Mouse (Mus musculus) embryonic stem cell, embryonic (primary cell): ENCODE measurements around the gene Usp10.

Experiments used
- CTCF ChIA-PET, 4 experiments: fragments of 300-600 bp in 2 of 4; fragments of 350-600 bp in 2 of 4; sonication (Branson Sonifier 250); formaldehyde crosslinking; loops; one replicate each; lab custom pipeline; 2022; ENCODE audit warnings: inconsistent platforms in 2 of 4; lab: Charles Lee
- POLR2A ChIA-PET, 4 experiments: fragments of 300-600 bp in 2 of 4; fragments of 350-600 bp in 2 of 4; sonication (Branson Sonifier 250); formaldehyde crosslinking; loops; one replicate each; lab custom pipeline; 2022; ENCODE audit warnings: antibody characterized with exemption in 4 of 4, inconsistent platforms in 1 of 4; lab: Charles Lee

Usp10 gene

GRCm38 (mm10) chr8:119909944-119910546 lies at the start of gene Usp10:
Usp10 (plus strand) TSS chr8:119910360.
- CTCF ChIA-PET = interaction anchor here (0.6 to 1.6 kb wide), 6 partner anchors 15 to 23 kb away, joined by 3 to 10 read pairs (median 6); no protein-coding TSS in a partner anchor
- POLR2A ChIA-PET = interaction anchor here (0.6 to 2.2 kb wide), 35 partner anchors 8 to 407 kb away, joined by 3 to 16 read pairs (median 4); partner anchors contain the start of genes Klhl36 (in 2 of the 4), Tldc1 (in 2 of the 4), 6430548M08Rik (in 1 of the 4) and Cotl1 (in 1 of the 4)

GRCm38 (mm10) chr8:119861706-119862389 lies 48.3 kb upstream of the Usp10 start, which contains the start of gene Klhl36:
Klhl36 (plus strand) TSS chr8:119862266.
- CTCF ChIA-PET = interaction anchor here (0.5 to 2.1 kb wide), 20 partner anchors 8 to 1747 kb away, joined by 3 to 23 read pairs (median 4); partner anchors contain the start of gene Tldc1 (in 1 of the 4)
- POLR2A ChIA-PET = interaction anchor here (0.5 to 2.5 kb wide), 25 partner anchors 8 to 373 kb away, joined by 3 to 14 read pairs (median 3); partner anchors contain the start of genes Gm20388 (in 2 of the 4), Usp10 (in 2 of the 4) and Cotl1 (in 1 of the 4)

GRCm38 (mm10) chr8:119862390-119862734 lies 47.8 kb upstream of the Usp10 start:
- ChIA-PET CTCF (interaction anchor here (0.9 to 2.1 kb wide), 18 partner anchors 9 to 183 kb away, joined by 3 to 23 read pairs (median 4); partner anchors contain the start of gene Tldc1 (in 1 of the 4)), POLR2A (interaction anchor here (0.5 to 2.5 kb wide), 21 partner anchors 9 to 373 kb away, joined by 3 to 14 read pairs (median 3); partner anchors contain the start of genes Gm20388 (in 2 of the 4), Usp10 (in 2 of the 4) and Cotl1 (in 1 of the 4))

GRCm38 (mm10) chr8:119862749-119863148 lies 47.4 kb upstream of the Usp10 start:
- POLR2A ChIA-PET = interaction anchor here in 3 of 4 experiments (0.9 to 2.5 kb wide), 12 partner anchors 9 to 304 kb away, joined by 3 to 14 read pairs (median 5); partner anchors contain the start of genes Gm20388 (in 2 of the 3), Usp10 (in 2 of the 3) and Cotl1 (in 1 of the 3)
- CTCF ChIA-PET = interaction anchor here in 3 of 4 experiments (0.9 to 2.1 kb wide), 9 partner anchors 10 to 183 kb away, joined by 3 to 23 read pairs (median 4); partner anchors contain the start of gene Tldc1 (in 1 of the 3)

- CTCF ChIA-PET = interaction anchor here (0.5 to 2.7 kb wide), 14 partner anchors 17 to 256 kb away, joined by 3 to 17 read pairs (median 3); partner anchors contain the start of gene Tldc1 (in 1 of the 4)
- POLR2A ChIA-PET = interaction anchor here in 2 of 4 experiments (0.5 to 2.7 kb wide), 4 partner anchors 29 to 876 kb away, joined by 3 to 9 read pairs (median 4); partner anchors contain the start of genes Gm20388 (in 1 of the 2), Tldc1 (in 1 of the 2) and Usp10 (in 1 of the 2)
Observed at GRCm38 (mm10) chr8:119869616-119870015, 40.5 kb upstream of the Usp10 start.

GRCm38 (mm10) chr8:119873181-119873580 lies 37.0 kb upstream of the Usp10 start:
- ChIA-PET POLR2A (interaction anchor here in 3 of 4 experiments (0.6 to 1.3 kb wide), 4 partner anchors 11 to 503 kb away, joined by 3 to 11 read pairs (median 3); partner anchors contain the start of genes Klhl36 (in 1 of the 3) and Tldc1 (in 1 of the 3)), CTCF (interaction anchor here in 3 of 4 experiments (0.5 to 1.5 kb wide), 3 partner anchors 13 to 204 kb away, joined by 3 to 6 read pairs (median 5); no protein-coding TSS in a partner anchor)

GRCm38 (mm10) chr8:119881301-119881700 lies 28.9 kb upstream of the Usp10 start:
- CTCF ChIA-PET = no interaction called here
- POLR2A ChIA-PET = interaction anchor here in 1 of 4 experiments (1.5 kb wide), 1 partner anchor 23 kb away, joined by 3 read pairs; no protein-coding TSS in a partner anchor

- CTCF ChIA-PET = no interaction called here
- POLR2A ChIA-PET = no interaction called here
Observed at GRCm38 (mm10) chr8:119881917-119882316, 28.2 kb upstream of the Usp10 start.

- ChIA-PET POLR2A (interaction anchor here in 3 of 4 experiments (0.7 to 1.2 kb wide), 3 partner anchors 31 to 325 kb away, joined by 3 read pairs; partner anchors contain the start of gene Mbtps1 (in 1 of the 3)), CTCF (interaction anchor here in 2 of 4 experiments (0.6 to 0.7 kb wide), 2 partner anchors 81 to 150 kb away, joined by 3 read pairs; no protein-coding TSS in a partner anchor)
Observed at GRCm38 (mm10) chr8:119883281-119883680, 26.9 kb upstream of the Usp10 start.

GRCm38 (mm10) chr8:119885612-119886011 lies 24.5 kb upstream of the Usp10 start:
- ChIA-PET CTCF (interaction anchor here (0.6 to 3.9 kb wide), 20 partner anchors 9 to 199 kb away, joined by 3 to 18 read pairs (median 5); partner anchors contain the start of gene Tldc1 (in 1 of the 4)), POLR2A (interaction anchor here in 2 of 4 experiments (1.3 to 1.8 kb wide), 2 partner anchors 12 to 24 kb away, joined by 3 to 5 read pairs; partner anchors contain the start of gene Klhl36 (in 1 of the 2))

GRCm38 (mm10) chr8:119887130-119887529 lies 23.0 kb upstream of the Usp10 start:
- CTCF ChIA-PET = interaction anchor here (0.6 to 3.9 kb wide), 75 partner anchors 10 to 1356 kb away, joined by 3 to 32 read pairs (median 4); partner anchors contain the start of genes Usp10 (in 3 of the 4), Gm20388 (in 2 of the 4), Klhl36 (in 2 of the 4) and Tldc1 (in 2 of the 4)
- POLR2A ChIA-PET = interaction anchor here in 3 of 4 experiments (0.6 to 1.8 kb wide), 10 partner anchors 10 to 200 kb away, joined by 3 to 5 read pairs (median 3); partner anchors contain the start of genes Cotl1 (in 1 of the 3) and Usp10 (in 1 of the 3)

GRCm38 (mm10) chr8:119888012-119888411 lies 22.1 kb upstream of the Usp10 start:
- ChIA-PET POLR2A (interaction anchor here in 3 of 4 experiments (0.8 to 1.7 kb wide), 9 partner anchors 9 to 201 kb away, joined by 3 to 5 read pairs (median 3); partner anchors contain the start of genes Cotl1 (in 1 of the 3), Klhl36 (in 1 of the 3) and Usp10 (in 1 of the 3)), CTCF (interaction anchor here (0.5 to 3.9 kb wide), 28 partner anchors 10 to 481 kb away, joined by 3 to 32 read pairs (median 8); partner anchors contain the start of genes Gm20388 (in 1 of the 4), Tldc1 (in 1 of the 4) and Usp10 (in 1 of the 4))

- POLR2A ChIA-PET = interaction anchor here in 1 of 4 experiments (1.2 to 2.0 kb wide), 5 partner anchors 9 to 43 kb away, joined by 3 to 6 read pairs (median 5); partner anchors contain the start of gene Usp10
- CTCF ChIA-PET = interaction anchor here in 2 of 4 experiments (0.6 to 2.4 kb wide), 5 partner anchors 9 to 572 kb away, joined by 3 to 26 read pairs (median 5); no protein-coding TSS in a partner anchor
Observed at GRCm38 (mm10) chr8:119897069-119897468, 13.1 kb upstream of the Usp10 start.

- CTCF ChIA-PET = interaction anchor here in 2 of 4 experiments (0.7 to 2.4 kb wide), 4 partner anchors 9 to 12 kb away, joined by 3 to 26 read pairs (median 4); no protein-coding TSS in a partner anchor
Observed at GRCm38 (mm10) chr8:119897933-119898332, 12.2 kb upstream of the Usp10 start.

GRCm38 (mm10) chr8:119901349-119901748 lies 8.8 kb upstream of the Usp10 start:
- CTCF ChIA-PET = interaction anchor here (0.6 to 1.9 kb wide), 7 partner anchors 12 to 329 kb away, joined by 3 to 18 read pairs (median 4); no protein-coding TSS in a partner anchor
- POLR2A ChIA-PET = interaction anchor here in 3 of 4 experiments (0.6 to 1.6 kb wide), 8 partner anchors 9 to 250 kb away, joined by 3 to 13 read pairs (median 4); partner anchors contain the start of genes Usp10 (in 3 of the 3) and Gm20388 (in 2 of the 3)

More at GRCm38 (mm10) chr8:119897933-119898332, 12.2 kb upstream of the Usp10 start:
- POLR2A ChIA-PET = interaction anchor here in 2 of 4 experiments (0.6 to 2.0 kb wide), 8 partner anchors 9 to 303 kb away, joined by 3 to 6 read pairs (median 3); partner anchors contain the start of gene Usp10 (in 1 of the 2)

- CTCF ChIA-PET = interaction anchor here in 2 of 4 experiments (0.6 to 1.9 kb wide), 4 partner anchors 11 to 382 kb away, joined by 3 to 6 read pairs (median 4); no protein-coding TSS in a partner anchor
- POLR2A ChIA-PET = interaction anchor here in 3 of 4 experiments (1.1 to 1.6 kb wide), 6 partner anchors 8 to 26 kb away, joined by 3 to 13 read pairs (median 4); partner anchors contain the start of genes Gm20388 (in 2 of the 3) and Usp10 (in 2 of the 3)
Observed at GRCm38 (mm10) chr8:119901952-119902351, 8.2 kb upstream of the Usp10 start.
